Mouse (Mus musculus) liver, adult 2 months (tissue): ENCODE results near the gene Pcif1. TPM values are rescaled to one million over a fixed set of nuclear protein-coding genes. Genes with fewer than 3 reads are reported as not detected.

ENCODE experiments used
- DNase-seq: peaks from one replicate; pipeline ENCODE4 v3.0.0-alpha.2; 2011; ENCODE audit warnings: low read depth, low spot score; ENCODE audit errors: extremely low read depth
- H3K27ac ChIP-seq: fragments of 200-500 bp; replicated peaks from 2 replicates; pipeline ENCODE4 v1.5.1; 2012; ENCODE audit warnings: low read depth, mild to moderate bottlenecking, control low read depth, inconsistent platforms, low read length; ENCODE audit not compliant: insufficient read depth
- H3K27me3 ChIP-seq: fragments of 200-500 bp; 2 replicates; pipeline ENCODE4 v1.6.1; 2012; ENCODE audit warnings: mild to moderate bottlenecking, moderate library complexity, low read length, inconsistent platforms; ENCODE audit not compliant: control insufficient read depth, insufficient read depth
- H3K36me3 ChIP-seq: fragments of 200-500 bp; 2 replicates; pipeline ENCODE4 v1.6.1; 2012; ENCODE audit warnings: low read length, inconsistent platforms; ENCODE audit not compliant: control insufficient read depth, insufficient read depth
- H3K4me1 ChIP-seq: fragments of 200-500 bp; 2 replicates; pipeline ENCODE4 v1.6.1; 2011; ENCODE audit warnings: low read length; ENCODE audit not compliant: control insufficient read depth, insufficient read depth
- H3K4me3 ChIP-seq: fragments of 200-500 bp; 2 replicates; pipeline ENCODE4 v1.5.1; 2011; ENCODE audit warnings: low read depth, mild to moderate bottlenecking, control low read depth, low read length, moderate library complexity; ENCODE audit not compliant: insufficient read depth
- H3K79me2 ChIP-seq: fragments of 200-500 bp; 2 replicates; pipeline ENCODE4 v1.6.1; 2012; ENCODE audit warnings: inconsistent platforms, mild to moderate bottlenecking, low read length, moderate library complexity; ENCODE audit not compliant: control insufficient read depth, insufficient read depth
- H3K9ac ChIP-seq: fragments of 200-500 bp; 2 replicates; pipeline ENCODE4 v1.6.1; 2012; ENCODE audit warnings: low read depth, mild to moderate bottlenecking, control low read depth, inconsistent platforms, low read length
- CTCF ChIP-seq: fragments of 200-500 bp; IDR thresholded peaks from 2 replicates; pipeline ENCODE4 v1.5.1; 2011; ENCODE audit warnings: low read depth, low read length, control low read depth
- POLR2A ChIP-seq: fragments of 200-500 bp; IDR thresholded peaks from 2 replicates; pipeline ENCODE4 v1.6.1; 2011; ENCODE audit warnings: low read length, control low read depth; ENCODE audit not compliant: insufficient read depth; ENCODE audit errors: extremely low read depth
- WGBS: fragments of 180-500 bp; shearing (Covaris S2); methylation state at CpG from one replicate; pipeline ENCODE4 v1.1.7; 2018; 5-methylcytosine and 5-hydroxymethylcytosine counted together
- polyA plus RNA-seq: library from polyadenylated mRNA; depleted of rRNA; stranded (reverse); fragments of >200 nt; gene quantifications from 2 replicates; pipeline ENCODE4 v1.2.3, GENCODE M21; 2012
- total RNA-seq: library from RNA; depleted of rRNA; stranded (reverse); fragments of >200 nt; gene quantifications from 2 replicates; pipeline ENCODE4 v1.2.3, GENCODE M21; 2014

Pcif1 gene
- total and polyA plus RNA-seq, 2 experiments: 9.1 to 21.3 TPM

GRCm38 (mm10) chr2:164913428-164913786, 34.3 kb downstream of the Pcif1 start:
- Histone ChIP-seq H3K4me1 (peaks cover 12% of the 10 kb centered on the region), H3K4me3 (no peak overlapping the region), H3K9ac (no peak overlapping the region), H3K36me3 (peaks cover 6% of the 10 kb centered on the region; the same call in 1 of the 2 replicates), H3K27ac (0 out of 2 replicates have a peak overlapping the region, but pooled peaks have one; percentile 30), H3K27me3 (no peaks in the 10 kb centered on the region), H3K79me2 (peaks cover 5% of the 10 kb centered on the region; the same call in 1 of the 2 replicates)
- TF ChIP-seq POLR2A (no peak), CTCF (no peak)
- 50% methylated on average over 2 of the region's 2 CpGs for WGBS
- peak; percentile 58 for DNase-seq

- WGBS: 80% methylated on average over 5 of the region's 5 CpGs
- Histone ChIP-seq H3K27me3 (no peaks in the 10 kb centered on the region), H3K27ac (no peak overlapping the region), H3K36me3 (peaks cover 2% of the 10 kb centered on the region; the same call in 1 of the 2 replicates), H3K79me2 (no peaks in the 10 kb centered on the region), H3K4me3 (no peak overlapping the region), H3K4me1 (peaks cover 7% of the 10 kb centered on the region; the same call in 1 of the 2 replicates), H3K9ac (no peak overlapping the region)
- no peak for DNase-seq
- no peak for TF ChIP-seq CTCF
- TF ChIP-seq POLR2A: no peak
Measured at GRCm38 (mm10) chr2:164916820-164917219, 37.7 kb downstream of the Pcif1 start.

GRCm38 (mm10) chr2:164917371-164917770, 38.3 kb downstream of the Pcif1 start:
- 81% methylated on average over 10 of the region's 10 CpGs for WGBS
- Histone ChIP-seq H3K27ac (no peak overlapping the region), H3K9ac (no peak overlapping the region), H3K36me3 (peaks cover 2% of the 10 kb centered on the region; the same call in 1 of the 2 replicates), H3K27me3 (no peaks in the 10 kb centered on the region), H3K4me1 (peaks cover 4% of the 10 kb centered on the region; the same call in 1 of the 2 replicates), H3K79me2 (no peaks in the 10 kb centered on the region), H3K4me3 (no peak overlapping the region)
- TF ChIP-seq POLR2A (no peak), CTCF (no peak)
- no peak for DNase-seq

DNA sequence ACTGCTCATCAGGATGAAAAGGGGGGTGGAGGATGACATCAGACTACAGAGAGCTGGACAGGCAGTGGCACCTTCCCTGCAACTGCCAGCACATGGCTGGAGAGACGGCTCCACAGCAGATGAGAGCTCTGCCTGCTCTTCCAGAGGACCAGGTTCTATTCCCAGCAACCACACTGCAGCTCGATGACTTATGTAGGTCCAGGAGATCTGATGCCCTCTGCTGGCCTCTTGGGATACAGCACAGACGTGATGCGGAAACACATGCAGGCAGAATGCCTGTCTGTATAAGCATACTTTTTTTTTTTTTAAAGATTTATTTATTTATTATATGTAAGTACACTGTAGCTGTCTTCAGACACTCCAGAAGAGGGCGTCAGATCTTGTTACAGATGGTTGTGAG, 39.2 kb downstream of the Pcif1 start:
- DNase-seq: peak; percentile 43
- Histone ChIP-seq H3K79me2 (no peaks in the 10 kb centered on the region), H3K9ac (no peak overlapping the region), H3K27me3 (no peaks in the 10 kb centered on the region), H3K27ac (no peak overlapping the region), H3K4me1 (peaks cover under 1% of the 10 kb centered on the region; the same call in 1 of the 2 replicates), H3K4me3 (no peak overlapping the region), H3K36me3 (peaks cover 2% of the 10 kb centered on the region; the same call in 1 of the 2 replicates)
- 83% methylated on average over 5 of the region's 5 CpGs for WGBS
- TF ChIP-seq CTCF (peak; percentile 71), POLR2A (no peak)

GRCm38 (mm10) chr2:164921984-164922383, 42.9 kb downstream of the Pcif1 start:
- H3K36me3 ChIP-seq: peaks cover 2% of the 10 kb centered on the region; the same call in 1 of the 2 replicates
- H3K27ac ChIP-seq: no peak overlapping the region
- no peak overlapping the region for H3K4me3 ChIP-seq
- 75% methylated on average over 7 of the region's 7 CpGs for WGBS
- H3K4me1 ChIP-seq: no peaks in the 10 kb centered on the region
- no peak for TF ChIP-seq CTCF
- TF ChIP-seq POLR2A: no peak
- no peaks in the 10 kb centered on the region for H3K79me2 ChIP-seq
- no peak overlapping the region for H3K9ac ChIP-seq
- no peaks in the 10 kb centered on the region for H3K27me3 ChIP-seq
- no peak for DNase-seq

GRCm38 (mm10) chr2:164923291-164923690, 44.2 kb downstream of the Pcif1 start:
- no peaks in the 10 kb centered on the region for H3K79me2 ChIP-seq
- H3K4me1 ChIP-seq: no peaks in the 10 kb centered on the region
- H3K36me3 ChIP-seq: peaks cover 2% of the 10 kb centered on the region; the same call in 1 of the 2 replicates
- H3K27ac ChIP-seq: no peak overlapping the region
- no peak overlapping the region for H3K9ac ChIP-seq
- H3K27me3 ChIP-seq: no peaks in the 10 kb centered on the region
- TF ChIP-seq CTCF (no peak), POLR2A (no peak)
- WGBS: 62% methylated on average over 4 of the region's 4 CpGs
- DNase-seq: no peak
- H3K4me3 ChIP-seq: no peak overlapping the region
